Mouse (Mus musculus): ENCODE data around the gene Srgap1.

Gene Srgap1

DNA sequence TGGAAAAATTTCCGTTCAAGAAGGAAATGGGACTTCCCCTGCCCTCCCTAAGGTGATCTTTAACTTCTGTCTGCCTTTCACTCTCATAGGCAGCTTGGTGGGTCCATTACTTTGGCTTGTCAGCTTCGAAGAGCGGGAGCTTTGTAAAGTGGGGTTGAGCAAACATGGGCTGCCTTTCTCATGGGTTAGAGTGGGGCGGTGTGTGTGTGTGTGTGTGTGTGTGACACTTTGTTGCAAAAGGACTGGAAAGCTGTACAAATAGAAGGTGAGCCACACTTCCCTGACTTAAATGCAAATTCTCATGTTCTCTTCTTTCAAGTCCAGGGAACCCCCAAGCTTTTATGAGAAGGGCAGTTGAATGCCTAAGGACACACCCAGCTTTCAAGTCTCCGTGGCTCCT, 292.9 kb downstream of the Srgap1 start:
- DNase-seq = no peak

DNA sequence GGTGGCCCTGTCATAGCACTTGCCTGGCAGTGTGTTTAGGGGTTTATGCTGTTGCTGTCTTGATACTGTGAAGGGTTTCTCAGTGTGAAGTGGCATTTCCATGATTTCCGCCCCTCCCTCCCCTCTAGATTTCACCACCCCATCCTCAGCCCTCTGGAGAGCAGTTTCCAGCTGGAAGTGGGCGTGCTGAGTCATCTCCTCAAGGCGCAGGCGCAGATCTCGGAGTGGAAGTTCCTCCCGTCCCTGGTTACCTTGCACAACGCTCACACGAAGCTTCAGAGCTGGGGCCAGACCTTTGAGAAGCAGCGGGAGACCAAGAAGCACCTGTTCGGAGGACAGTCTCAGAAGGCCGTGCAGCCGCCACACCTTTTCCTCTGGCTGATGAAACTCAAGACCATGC, 296.9 kb downstream of the Srgap1 start:
- DNase-seq = no peak

DNA sequence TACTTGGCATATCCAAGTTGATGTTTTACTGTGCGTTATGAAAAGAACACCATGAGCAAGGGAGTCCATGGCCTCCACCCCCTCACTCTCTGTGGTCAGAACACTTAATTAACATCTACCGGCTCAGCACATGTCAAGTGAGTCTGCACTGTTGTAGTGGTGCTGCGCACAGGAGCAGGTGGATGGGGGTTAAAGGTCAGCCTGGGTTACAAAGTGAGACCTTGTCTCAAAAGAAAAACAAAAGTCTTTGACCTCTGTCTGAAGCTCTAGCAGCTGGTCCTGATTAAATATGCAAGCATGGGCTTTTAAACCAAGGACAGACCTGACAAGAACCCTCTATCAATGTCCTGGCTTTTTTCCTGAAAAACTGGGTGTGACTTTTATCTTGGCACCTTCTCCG, 304.8 kb downstream of the Srgap1 start:
- DNase-seq = no peak

DNA sequence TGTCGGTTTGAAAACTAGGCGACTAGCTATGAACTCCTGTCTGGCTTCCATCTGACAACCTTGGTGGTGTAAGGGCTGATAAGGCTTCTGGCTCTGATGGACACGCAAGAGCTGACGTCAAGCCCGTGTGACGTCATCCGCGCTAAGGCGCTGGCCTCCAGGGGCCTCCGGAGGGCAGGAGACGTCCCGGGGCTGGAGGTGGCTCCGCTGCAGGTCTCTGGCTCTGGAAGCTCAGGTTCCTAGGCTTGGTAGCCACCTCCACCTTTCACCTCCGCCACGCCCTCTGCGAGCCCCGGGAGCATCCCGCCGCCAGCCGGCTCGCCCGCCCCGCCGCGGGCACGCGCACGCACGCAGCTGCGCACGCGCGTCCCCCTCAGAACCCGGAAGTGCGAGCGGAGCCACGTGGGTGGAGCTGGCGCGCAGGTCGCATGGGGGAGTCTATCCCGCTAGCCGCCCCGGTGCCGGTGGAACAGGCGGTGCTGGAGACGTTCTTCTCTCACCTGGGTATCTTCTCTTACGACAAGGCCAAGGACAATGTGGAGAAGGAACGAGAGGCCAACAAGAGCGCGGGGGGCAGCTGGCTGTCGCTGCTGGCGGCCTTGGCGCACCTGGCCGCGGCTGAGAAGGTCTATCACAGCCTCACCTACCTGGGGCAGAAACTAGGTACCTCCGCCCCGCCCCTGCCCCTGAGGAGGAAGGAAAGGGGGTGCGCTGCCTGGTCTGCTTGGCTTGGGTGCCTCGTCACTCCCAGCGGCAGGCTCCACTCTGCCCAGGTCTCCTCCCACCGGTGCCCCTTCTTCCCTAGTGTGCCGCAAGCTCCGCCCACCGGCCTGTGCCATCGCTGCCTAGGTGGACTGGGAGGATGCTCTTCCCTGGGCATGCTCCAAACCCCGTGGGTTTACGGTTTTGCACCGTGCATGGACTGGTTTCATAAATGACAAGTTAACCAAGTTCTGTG, 307.3 kb downstream of the Srgap1 start, which contains the start of gene BC048403:
Gene BC048403 (plus strand): TSS at position 390 of the 958 bp plus-strand sequence.
- peak; percentile 82 for DNase-seq

DNA sequence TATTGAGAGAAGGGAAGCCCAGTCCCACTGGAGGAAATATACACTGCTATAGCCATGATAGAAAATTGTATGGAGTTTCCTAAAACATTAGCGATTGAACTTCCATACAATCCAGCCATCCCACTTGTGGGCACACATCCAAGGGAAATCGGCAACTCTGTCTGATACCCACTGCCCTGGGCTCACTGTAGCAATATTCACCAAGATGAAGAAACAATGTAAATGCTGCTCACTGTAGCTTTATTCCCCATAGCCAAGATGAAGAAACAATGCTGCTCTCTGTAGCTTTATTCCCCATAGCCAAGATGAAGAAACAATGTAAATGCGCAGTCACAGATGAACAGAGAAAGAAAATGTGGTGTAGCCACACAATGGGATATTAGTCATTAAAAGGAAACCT, 309.9 kb downstream of the Srgap1 start:
- no peak for DNase-seq

- no peak for DNase-seq
Observed at GRCm38 (mm10) chr10:121732542-121732941, 314.6 kb downstream of the Srgap1 start.

DNA sequence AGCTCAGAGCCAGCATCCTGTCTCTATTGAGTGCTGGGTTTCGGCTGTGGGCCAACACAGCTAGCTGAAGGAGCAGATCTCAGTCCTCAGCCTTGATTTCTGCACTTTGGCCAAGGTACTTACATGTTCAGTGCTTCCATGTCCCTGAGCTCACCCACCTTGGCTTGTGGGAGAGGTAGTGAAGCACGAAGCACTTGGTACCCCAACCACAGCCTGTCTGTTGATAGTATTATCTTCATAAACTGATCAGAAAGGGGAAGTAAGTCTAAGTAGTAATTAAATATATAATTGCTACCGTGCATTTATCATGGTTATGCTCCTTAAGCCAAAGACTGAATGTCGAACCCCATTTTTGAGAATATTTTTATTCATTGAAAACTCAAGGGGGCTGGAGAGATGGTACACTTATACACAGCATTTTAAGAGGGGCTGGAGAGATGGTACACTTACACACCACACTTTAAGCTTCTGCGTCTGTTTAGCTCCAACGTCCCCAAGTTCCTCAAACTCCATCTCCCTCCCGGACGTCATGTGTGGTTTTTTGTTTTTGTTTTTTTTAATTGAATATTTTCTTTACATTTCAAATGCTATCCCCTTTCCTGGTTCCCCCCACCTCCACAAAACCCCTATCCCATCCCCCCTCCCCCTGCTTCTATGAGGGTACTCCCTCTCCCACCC, 315.9 kb downstream of the Srgap1 start:
- no peak for DNase-seq
